In genomic region chr13:41596678-41597077, GRCm38 (mm10) we compare ENCODE assay signal across 21 mouse cellular contexts. TPM values are rescaled to one million over a fixed set of nuclear protein-coding genes. Genes with fewer than 3 reads are reported as not detected.
DNase-seq lines count a peak whose midpoint lies in the region; ATAC-seq and TF ChIP-seq lines count a peak whose summit lies in the region.
"Had no signal": no experiment of that assay in that cellular context is flagged by ENCODE, and none has a peak within 500 bp of the region (broad histone marks: within the 10 kb centered on the region; RNA-seq: fewer than 3 reads in every experiment).

No protein-coding gene starts in this region.

- TF ChIP-seq CTCF in hindbrain, postnatal 0 days (IDR thresholded peaks at IDR 0.05; ENCODE audit: low read depth): no peak
- TF ChIP-seq CTCF in lung, adult 2 months (IDR thresholded peaks at IDR 0.05; ENCODE audit: insufficient read depth, low read length): no peak
- TF ChIP-seq CTCF in stomach, postnatal 0 days (IDR thresholded peaks at IDR 0.05; ENCODE audit: low read depth): no peak

- no peak for ATAC-seq in hindbrain, postnatal 0 days
- ATAC-seq in hindbrain, embryonic 16.5 days: no peak
- no peak for ATAC-seq in stomach, postnatal 0 days (ENCODE audit: low FRiP score, low TSS enrichment)
- ATAC-seq: CD4-positive, CD25-positive, alpha-beta regulatory T cell, adult 4 months; forebrain, postnatal 0 days; intestine, postnatal 0 days had no signal

- H3K36me3 ChIP-seq in hindbrain, postnatal 0 days (ENCODE audit: insufficient read depth, low read length): no peaks in the 10 kb centered on the region
- no peaks in the 10 kb centered on the region for H3K36me3 ChIP-seq in hindbrain, embryonic 16.5 days (ENCODE audit: control insufficient read depth, insufficient read depth, low read length)
- H3K36me3 ChIP-seq in macrophage (ENCODE audit: inconsistent target): no peaks in the 10 kb centered on the region
- no peaks in the 10 kb centered on the region for H3K36me3 ChIP-seq in stomach, postnatal 0 days (ENCODE audit: control insufficient read depth, insufficient read depth, low read length)
- H3K36me3 ChIP-seq: hindbrain, embryonic 13.5 days; midbrain, embryonic 12.5 days had no signal

- no peak overlapping the region for H3K4me2 ChIP-seq in hindbrain, postnatal 0 days (ENCODE audit: low read depth, low read length)
- H3K4me2 ChIP-seq in hindbrain, embryonic 16.5 days (ENCODE audit: low read length): no peak overlapping the region
- no peak overlapping the region for H3K4me2 ChIP-seq in stomach, postnatal 0 days (replicated peaks; ENCODE audit: low read depth)
- H3K4me2 ChIP-seq: hindbrain, embryonic 13.5 days; midbrain, embryonic 12.5 days had no signal

- H3K4me1 ChIP-seq in hindbrain, postnatal 0 days (ENCODE audit: insufficient read depth, low read length): no peaks in the 10 kb centered on the region
- H3K4me1 ChIP-seq in hindbrain, embryonic 16.5 days (ENCODE audit: control insufficient read depth, insufficient read depth, low read depth, low read length): no peaks in the 10 kb centered on the region
- H3K4me1 ChIP-seq in lung, adult 2 months (ENCODE audit: control insufficient read depth, insufficient read depth, low read length): peaks cover 4% of the 10 kb centered on the region
- H3K4me1 ChIP-seq in stomach, postnatal 0 days (replicated peaks; ENCODE audit: control insufficient read depth, insufficient read depth): no peaks in the 10 kb centered on the region
- H3K4me1 ChIP-seq: hindbrain, embryonic 13.5 days; midbrain, embryonic 12.5 days had no signal

- peak; percentile 18 for DNase-seq in hindbrain, postnatal 0 days (ENCODE audit: low spot score)
- DNase-seq in lung, postnatal 36 days: peak; percentile 39
- DNase-seq in lung, adult 2 months: no peak
- no peak for DNase-seq in stomach, postnatal 0 days (ENCODE audit: low spot score)
- no peak for DNase-seq in adrenal gland, postnatal 36 days
- DNase-seq: adrenal gland, adult 8-10 months; cerebellum, adult 9-10 months; forebrain, postnatal 0 days; gastrocnemius, adult 2 months; kidney, postnatal 25 days; layer of hippocampus, postnatal 36 days; thymus, adult 2 months had no signal

- H3K27me3 ChIP-seq in hindbrain, postnatal 0 days (ENCODE audit: insufficient read depth, low read length): no peaks in the 10 kb centered on the region
- H3K27me3 ChIP-seq in hindbrain, embryonic 16.5 days (replicated peaks; ENCODE audit: control insufficient read depth, insufficient read depth, low read length): no peaks in the 10 kb centered on the region
- no peaks in the 10 kb centered on the region for H3K27me3 ChIP-seq in stomach, postnatal 0 days (ENCODE audit: control insufficient read depth, insufficient read depth, low read length)
- H3K27me3 ChIP-seq: hindbrain, embryonic 13.5 days; midbrain, embryonic 12.5 days had no signal

- H3K9ac ChIP-seq in hindbrain, postnatal 0 days (replicated peaks; ENCODE audit: low read length): no peak overlapping the region
- H3K9ac ChIP-seq in hindbrain, embryonic 16.5 days (ENCODE audit: low read depth, low read length): no peak overlapping the region
- H3K9ac ChIP-seq in stomach, postnatal 0 days (ENCODE audit: low read length): no peak overlapping the region
- H3K9ac ChIP-seq: forebrain, postnatal 0 days; hindbrain, embryonic 13.5 days; liver, embryonic 14.5 days; midbrain, embryonic 12.5 days had no signal

- no peak overlapping the region for H3K27ac ChIP-seq in hindbrain, postnatal 0 days
- no peak overlapping the region for H3K27ac ChIP-seq in hindbrain, embryonic 16.5 days (ENCODE audit: low read depth, low read length)
- peak overlapping the region; percentile 46 for H3K27ac ChIP-seq in macrophage
- H3K27ac ChIP-seq in stomach, postnatal 0 days (replicated peaks): no peak overlapping the region
- H3K27ac ChIP-seq: gastrocnemius, adult 2 months; hindbrain, embryonic 13.5 days; liver, embryonic 14.5 days; midbrain, embryonic 12.5 days had no signal

- H3K9me3 ChIP-seq in hindbrain, postnatal 0 days (ENCODE audit: low read length): no peaks in the 10 kb centered on the region
- H3K9me3 ChIP-seq in hindbrain, embryonic 16.5 days (ENCODE audit: control insufficient read depth, low read length): no peaks in the 10 kb centered on the region
- H3K9me3 ChIP-seq in stomach, postnatal 0 days (ENCODE audit: control insufficient read depth, low read length): no peaks in the 10 kb centered on the region
- H3K9me3 ChIP-seq: hindbrain, embryonic 13.5 days; midbrain, embryonic 12.5 days had no signal

- no peak for TF ChIP-seq EP300 in stomach, postnatal 0 days (optimal IDR thresholded peaks at IDR 0.05)

- no peak overlapping the region for H3K4me3 ChIP-seq in hindbrain, postnatal 0 days (ENCODE audit: low read length)
- H3K4me3 ChIP-seq in hindbrain, embryonic 16.5 days (ENCODE audit: low read length): no peak overlapping the region
- no peak overlapping the region for H3K4me3 ChIP-seq in lung, adult 2 months (replicated peaks; ENCODE audit: extremely low read depth, low read depth, low read length)
- no peak overlapping the region for H3K4me3 ChIP-seq in macrophage (ENCODE audit: inconsistent target)
- H3K4me3 ChIP-seq in stomach, postnatal 0 days (ENCODE audit: low read depth, low read length): no peak overlapping the region
- H3K4me3 ChIP-seq: erythroblast, embryonic 14.5 days; gastrocnemius, adult 2 months; hindbrain, embryonic 13.5 days; midbrain, embryonic 12.5 days; myocyte had no signal

- TF ChIP-seq POLR2A in lung, adult 2 months (IDR thresholded peaks at IDR 0.05; ENCODE audit: borderline replicate concordance, extremely low read depth, low read depth, low read length): no peak

- no peaks in the 10 kb centered on the region for H3K79me2 ChIP-seq in macrophage (ENCODE audit: inconsistent target)

- WGBS in hindbrain, postnatal 0 days: 58% methylated on average over 2 of the region's 2 CpGs
- WGBS in hindbrain, embryonic 16.5 days: 56% methylated on average over 2 of the region's 2 CpGs
- WGBS in lung, adult 2 months: 24% methylated on average over 2 of the region's 2 CpGs
- WGBS in macrophage (ENCODE audit: missing documents): 8% methylated on average over 2 of the region's 2 CpGs
- WGBS in stomach, postnatal 0 days: 52% methylated on average over 2 of the region's 2 CpGs

RNA-seq across cellular contexts. Expression of gene Tmem170b, which starts 9.0 kb away (rescaled TPM):
- total RNA-seq in hindbrain, postnatal 0 days (2014; rRNA removed): 25.3 and 26.5 TPM in 2 replicates
- 33.2 and 33.6 TPM in 2 replicates for polyA plus RNA-seq in hindbrain, postnatal 0 days (2015; fragmentation: Nextera tagmentation; extraction: Ambion mirVana)
- 40.4 and 47.3 TPM in 2 replicates for polyA plus RNA-seq in hindbrain, embryonic 16.5 days (2015; fragmentation: Nextera tagmentation; extraction: Ambion mirVana)
- 5.4 and 6.6 TPM in 2 replicates for polyA plus RNA-seq in lung, adult 2 months (2012; rRNA removed)
- 10 to 100 TPM in 22 of 26 experiments, 1 to 10 TPM in 4; 4.7 to 55.0 (median 31.1) TPM for total RNA-seq in macrophage (2018; cell fraction: chromatin; rRNA removed)
- total RNA-seq in macrophage (2018; cell fraction: cytosol; rRNA removed): 10 to 100 TPM; 19.7 to 37.9 (median 32.2) TPM
- 10 to 100 TPM; 16.1 to 78.5 (median 48.6) TPM for total RNA-seq in macrophage (2018; cell fraction: nucleus; rRNA removed)
- 11.1 to 15.2 TPM (median 13.8 TPM) in 3 replicates for polyA plus RNA-seq in macrophage (2018)
- 4.6 and 4.9 TPM in 2 replicates for polyA plus RNA-seq in stomach, postnatal 0 days (2015; fragmentation: Nextera tagmentation; extraction: Ambion mirVana)
- 10 to 100 TPM; 23.0 to 29.0 TPM for total RNA-seq in adrenal gland, postnatal 36 days (2021)

Comparison
In these comparisons a context has a peak if more than half of its experiments do, and no peak if none do; other contexts are left out.
1. DNase-seq: peak in hindbrain, postnatal 0 days (single experiment) and lung, postnatal 36 days (single experiment); none in lung, adult 2 months (single experiment), stomach, postnatal 0 days (single experiment) and adrenal gland, postnatal 36 days (0 of 2).